Mouse (Mus musculus) left cerebral cortex, postnatal 4 days (tissue): ENCODE measurements around the gene Urm1. TPM values are rescaled to one million over a fixed set of nuclear protein-coding genes. Genes with fewer than 3 reads are reported as not detected.
A peak's percentile ranks its signal among the peaks of the same experiment; 100 is the strongest.
"Not testable (repeated sequence)": the region's sequence is repeated elsewhere in the genome, so short reads cannot be mapped to it uniquely, and the experiment has no call there.

Experiments
- DNase-seq: peaks from one replicate; pipeline ENCODE4 v3.0.0-alpha.2; 2022
- intact Hi-C: fragments of 180-260 bp; cut with DNase I; formaldehyde crosslinking; loops from one replicate; pipeline ENCODE4 v1.15.1; 2025
- total RNA-seq, 2 experiments: library from RNA; stranded (reverse); gene quantifications; 2 replicates each; pipeline ENCODE4 v1.2.3; 2021

Urm1 gene
- total RNA-seq, 2 experiments from 2014 or later = 46.1 to 51.1 TPM

GRCm38 (mm10) chr2:29857967-29858366 is 38.1 kb downstream of the Urm1 start:
- intact Hi-C loops = no loop called here
- no peak for DNase-seq

- intact Hi-C loops = no loop called here
Measured at GRCm38 (mm10) chr2:29858748-29859473, 39.0 kb downstream of the Urm1 start.

GRCm38 (mm10) chr2:29865125-29865524 is 45.2 kb downstream of the Urm1 start:
- intact Hi-C loops = no loop called here
- no peak for DNase-seq

More at GRCm38 (mm10) chr2:29858748-29859473, 39.0 kb downstream of the Urm1 start:
- peak; percentile 55 for DNase-seq

- DNase-seq = peak; percentile 87
- intact Hi-C loops = no loop called here
Measured at GRCm38 (mm10) chr2:29868949-29869645, 49.2 kb downstream of the Urm1 start, which contains the start of gene Cercam. Gene Cercam, plus strand, starts transcription at chr2:29869164.

- DNase-seq = no peak
- intact Hi-C loops = no loop called here
Measured at GRCm38 (mm10) chr2:29869646-29870451, 50.0 kb downstream of the Urm1 start.

GRCm38 (mm10) chr2:29872581-29873295 is 52.9 kb downstream of the Urm1 start:
- intact Hi-C loops = no loop called here
- no peak for DNase-seq

- DNase-seq = no peak
- intact Hi-C loops = no loop called here
Measured at GRCm38 (mm10) chr2:29873801-29874200, 53.9 kb downstream of the Urm1 start.

- intact Hi-C loops = no loop called here
- no peak for DNase-seq
Measured at GRCm38 (mm10) chr2:29878061-29878460, 58.2 kb downstream of the Urm1 start.

- DNase-seq = no peak
- intact Hi-C loops = no loop called here
Measured at GRCm38 (mm10) chr2:29879191-29879590, 59.3 kb downstream of the Urm1 start.

GRCm38 (mm10) chr2:29879964-29880830 is 60.3 kb downstream of the Urm1 start:
- no peak for DNase-seq
- intact Hi-C loops = no loop called here

GRCm38 (mm10) chr2:29886659-29887292 is 66.9 kb downstream of the Urm1 start:
- intact Hi-C loops, DNase-seq: not testable (repeated sequence)

GRCm38 (mm10) chr2:29889066-29889944 is 69.4 kb downstream of the Urm1 start, which contains the start of gene Odf2:
Gene Odf2, plus strand, starts transcription at chr2:29889221.
- intact Hi-C loops = no loop called here

GRCm38 (mm10) chr2:29889991-29890833 is 70.3 kb downstream of the Urm1 start:
- DNase-seq = peak; percentile 85
- intact Hi-C loops = no loop called here

More at GRCm38 (mm10) chr2:29889066-29889944, 69.4 kb downstream of the Urm1 start, which contains the start of gene Odf2:
- peak; percentile 100 for DNase-seq

- intact Hi-C loops = no loop called here
- DNase-seq = no peak
Measured at GRCm38 (mm10) chr2:29891773-29892172, 71.9 kb downstream of the Urm1 start.
